Mouse (Mus musculus) spleen, adult 2 months (tissue): ENCODE measurements around the gene Azi2.

Source experiments
- CTCF ChIP-seq: fragments of 200-500 bp; IDR thresholded peaks from 2 replicates; pipeline ENCODE4 v1.5.1; 2011; ENCODE audit warnings: mild to moderate bottlenecking, inconsistent platforms; ENCODE audit not compliant: insufficient read depth, insufficient read length, insufficient replicate concordance; ENCODE audit errors: extremely low read depth
- POLR2A ChIP-seq: fragments of 200-500 bp; IDR thresholded peaks from 2 replicates; pipeline ENCODE4 v1.6.1; 2011; ENCODE audit warnings: low read depth, low read length, inconsistent platforms

- TF ChIP-seq POLR2A (no peak), CTCF (no peak)
Observed at GRCm38 (mm10) chr9:118003218-118003886, 36.9 kb upstream of the Azi2 start.
